Mouse (Mus musculus): ENCODE measurements at regions not wholly inside any gene's neighbourhood (a gene's known extent, or its start where the extent isn't known, plus 50 kb on each side); places are given as distances from the start of the nearest gene placed in this dataset.

DNA sequence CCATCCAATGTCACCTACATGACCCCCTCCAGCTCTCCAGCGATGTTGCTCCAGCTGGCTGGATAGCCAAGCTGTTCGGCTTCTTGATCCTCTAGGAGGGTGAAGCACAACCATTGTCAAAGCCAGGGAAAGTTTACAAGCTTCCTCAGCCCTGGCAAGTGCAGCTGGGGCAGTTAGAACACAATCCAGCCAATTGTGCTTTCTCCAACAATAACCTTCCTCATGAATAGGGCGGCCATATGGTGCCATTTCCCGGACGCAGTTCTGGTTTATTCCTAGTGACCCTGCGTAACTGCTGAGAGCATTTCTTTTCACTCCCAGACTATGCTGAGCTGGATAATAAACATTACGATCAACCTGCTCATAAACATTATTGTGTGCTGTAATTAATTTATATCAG is 233.3 kb upstream of the Sox11 start:
- no peak for DNase-seq (ENCODE audit: low spot score)

DNA sequence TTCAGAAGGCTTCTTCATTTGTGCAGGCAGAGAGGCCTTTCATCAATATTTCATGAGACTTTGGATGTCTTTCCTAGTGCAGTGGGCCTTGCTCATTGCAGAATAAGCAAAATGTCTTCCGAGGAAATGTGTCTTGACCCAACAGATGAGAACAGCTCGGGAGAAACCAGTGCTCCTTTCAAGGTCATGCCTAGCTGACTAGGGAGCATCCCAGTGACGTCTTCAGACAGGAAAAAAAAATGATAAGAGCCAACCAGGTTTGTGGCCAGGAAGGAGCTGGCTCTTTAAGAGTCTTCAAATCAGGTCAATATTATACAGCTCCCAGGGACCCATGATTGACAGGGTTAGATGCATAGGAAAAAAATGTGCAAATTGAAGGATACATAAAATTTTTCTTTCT is 224.9 kb upstream of the Sox11 start:
- H3K4me3 ChIP-seq (ENCODE audit: low read depth, low read length), result no peak overlapping the region
- no peak for DNase-seq (ENCODE audit: low spot score)
- ATAC-seq (ENCODE audit: extremely low read depth, insufficient number of reproducible peaks, low FRiP score, poor library complexity, severe bottlenecking), result no peak
- H3K27me3 ChIP-seq (ENCODE audit: insufficient read depth, low read length), result no peaks in the 10 kb centered on the region
- no peaks in the 10 kb centered on the region for H3K4me1 ChIP-seq (ENCODE audit: insufficient read depth, low read depth, low read length)
- no peaks in the 10 kb centered on the region for H3K36me3 ChIP-seq (replicated peaks)
- TF ChIP-seq GATA1 (IDR thresholded peaks at IDR 0.05; ENCODE audit: borderline replicate concordance, low read length) (no peak), GATA2 (IDR thresholded peaks at IDR 0.05; ENCODE audit: borderline replicate concordance, low read depth, low read length) (no peak), CTCF (IDR thresholded peaks at IDR 0.05; ENCODE audit: low read depth, low read length) (no peak), POLR2AphosphoS5 (IDR thresholded peaks at IDR 0.05; ENCODE audit: insufficient replicate concordance, low read depth, low read length) (no peak), TAL1 (conservative IDR thresholded peaks at IDR 0.05; ENCODE audit: low read depth, low read length) (no peak)
- H3K9me3 ChIP-seq (replicated peaks), result peaks cover 30% of the 10 kb centered on the region

More for the DNA sequence above, 233.3 kb upstream of the Sox11 start:
- no peaks in the 10 kb centered on the region for H3K4me1 ChIP-seq (ENCODE audit: insufficient read depth, low read depth, low read length)
- no peaks in the 10 kb centered on the region for H3K27me3 ChIP-seq (ENCODE audit: insufficient read depth, low read length)
- H3K9me3 ChIP-seq (replicated peaks), result peaks cover 32% of the 10 kb centered on the region
- H3K36me3 ChIP-seq (replicated peaks), result no peaks in the 10 kb centered on the region
- no peak for ATAC-seq (ENCODE audit: extremely low read depth, insufficient number of reproducible peaks, low FRiP score, poor library complexity, severe bottlenecking)
- TF ChIP-seq CTCF (IDR thresholded peaks at IDR 0.05; ENCODE audit: low read depth, low read length) (no peak), GATA1 (IDR thresholded peaks at IDR 0.05; ENCODE audit: borderline replicate concordance, low read length) (no peak), POLR2AphosphoS5 (IDR thresholded peaks at IDR 0.05; ENCODE audit: insufficient replicate concordance, low read depth, low read length) (no peak), GATA2 (IDR thresholded peaks at IDR 0.05; ENCODE audit: borderline replicate concordance, low read depth, low read length) (no peak), TAL1 (conservative IDR thresholded peaks at IDR 0.05; ENCODE audit: low read depth, low read length) (no peak)
- no peak overlapping the region for H3K4me3 ChIP-seq (ENCODE audit: low read depth, low read length)

DNA sequence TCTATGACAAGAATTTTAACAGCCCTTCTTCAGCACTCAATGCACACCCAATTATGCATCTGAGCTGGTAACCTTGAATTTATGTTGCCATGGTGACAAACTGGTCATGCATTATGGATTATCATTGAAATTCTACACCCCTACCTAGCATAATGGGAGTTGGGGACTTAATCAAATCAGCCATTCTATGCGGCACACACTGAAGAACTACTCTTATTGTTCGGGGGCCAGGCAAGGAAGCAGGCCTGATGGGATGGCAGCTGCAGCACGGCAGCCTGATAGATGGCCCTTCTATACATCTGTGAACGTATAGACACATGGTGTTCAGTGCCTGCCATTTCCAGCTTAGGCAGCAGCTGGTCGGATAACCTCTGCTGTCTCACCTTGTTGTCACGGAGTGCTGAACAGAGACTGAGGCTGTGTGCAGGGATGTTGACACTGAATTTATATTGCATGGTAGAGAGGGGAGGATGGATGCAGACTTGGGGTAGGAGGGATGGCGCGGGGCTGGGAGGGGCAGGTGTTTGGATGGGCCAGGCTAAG is 223.7 kb upstream of the Sox11 start:
- TF ChIP-seq GATA1 (IDR thresholded peaks at IDR 0.05; ENCODE audit: borderline replicate concordance, low read length), result no peak
- no peak for TF ChIP-seq TAL1 (conservative IDR thresholded peaks at IDR 0.05; ENCODE audit: low read depth, low read length)
- no peak for TF ChIP-seq POLR2AphosphoS5 (IDR thresholded peaks at IDR 0.05; ENCODE audit: insufficient replicate concordance, low read depth, low read length)
- DNase-seq (ENCODE audit: low spot score) (no peak), ATAC-seq (ENCODE audit: extremely low read depth, insufficient number of reproducible peaks, low FRiP score, poor library complexity, severe bottlenecking) (no peak)
- Histone ChIP-seq H3K4me1 (ENCODE audit: insufficient read depth, low read depth, low read length) (no peaks in the 10 kb centered on the region), H3K36me3 (replicated peaks) (no peaks in the 10 kb centered on the region), H3K27me3 (ENCODE audit: insufficient read depth, low read length) (no peaks in the 10 kb centered on the region), H3K9me3 (replicated peaks) (peaks cover 24% of the 10 kb centered on the region), H3K4me3 (ENCODE audit: low read depth, low read length) (no peak overlapping the region)

DNA sequence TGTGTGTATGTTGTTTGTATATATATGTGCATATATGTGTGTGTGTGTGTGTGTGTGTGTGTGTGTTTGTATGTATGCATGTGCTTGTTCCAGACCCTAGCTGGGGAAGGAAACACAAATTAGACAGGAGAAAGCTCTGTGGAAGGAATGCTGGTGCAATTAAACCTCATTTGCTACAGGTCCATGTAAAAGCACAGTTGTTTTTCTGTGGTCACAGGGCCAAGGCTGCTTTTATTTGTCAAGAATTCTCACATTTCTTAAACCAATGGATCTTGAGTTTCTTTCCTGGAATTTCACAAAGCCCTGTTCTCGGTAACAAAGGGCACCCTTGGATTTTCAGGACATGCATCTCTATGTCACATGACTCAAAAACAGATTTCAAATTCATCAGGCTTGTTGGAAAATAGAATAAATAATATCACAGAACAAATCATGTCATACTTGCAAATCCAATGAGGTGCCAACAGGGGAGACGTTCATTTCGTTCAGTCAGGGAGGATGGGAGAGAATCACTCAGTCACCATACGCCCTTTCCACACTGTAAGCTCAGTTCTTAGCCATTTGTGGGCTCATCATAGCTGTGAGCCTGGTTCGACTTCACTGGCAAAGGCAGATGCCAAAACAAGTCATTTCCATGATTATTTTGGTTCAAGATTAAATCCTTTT is 222.4 kb upstream of the Sox11 start:
- H3K9me3 ChIP-seq (replicated peaks), result peaks cover 27% of the 10 kb centered on the region
- no peaks in the 10 kb centered on the region for H3K4me1 ChIP-seq (ENCODE audit: insufficient read depth, low read depth, low read length)
- ATAC-seq (ENCODE audit: extremely low read depth, insufficient number of reproducible peaks, low FRiP score, poor library complexity, severe bottlenecking), result no peak
- H3K27me3 ChIP-seq (ENCODE audit: insufficient read depth, low read length), result no peaks in the 10 kb centered on the region
- no peak overlapping the region for H3K4me3 ChIP-seq (ENCODE audit: low read depth, low read length)
- H3K36me3 ChIP-seq (replicated peaks), result no peaks in the 10 kb centered on the region
- no peak for DNase-seq (ENCODE audit: low spot score)
- no peak for TF ChIP-seq GATA2 (IDR thresholded peaks at IDR 0.05; ENCODE audit: borderline replicate concordance, low read depth, low read length)
- TF ChIP-seq POLR2AphosphoS5 (IDR thresholded peaks at IDR 0.05; ENCODE audit: insufficient replicate concordance, low read depth, low read length), result no peak
- TF ChIP-seq CTCF (IDR thresholded peaks at IDR 0.05; ENCODE audit: low read depth, low read length), result no peak
- TF ChIP-seq GATA1 (IDR thresholded peaks at IDR 0.05; ENCODE audit: borderline replicate concordance, low read length), result no peak
- TF ChIP-seq TAL1 (conservative IDR thresholded peaks at IDR 0.05; ENCODE audit: low read depth, low read length), result no peak

DNA sequence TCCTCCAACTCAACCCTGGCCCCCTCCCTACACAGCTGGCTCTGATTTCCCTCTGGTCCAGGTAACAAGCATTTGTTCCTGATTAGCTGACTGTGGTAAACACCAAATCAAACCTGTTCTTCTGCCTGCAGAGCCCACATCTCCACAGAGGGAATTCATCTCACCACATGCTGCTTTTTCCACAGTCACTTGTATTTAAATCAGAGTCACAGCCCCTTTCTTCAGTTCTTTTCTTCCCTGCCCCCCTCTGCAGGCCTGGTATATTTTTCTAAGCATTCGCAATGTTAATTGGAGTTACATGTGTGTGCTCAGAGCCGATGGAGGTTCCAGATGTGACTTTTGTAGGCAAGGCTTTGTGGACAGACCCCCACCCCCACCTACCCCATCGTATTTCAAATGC is 221.5 kb upstream of the Sox11 start:
- Histone ChIP-seq H3K9me3 (replicated peaks) (peaks cover 27% of the 10 kb centered on the region), H3K4me1 (ENCODE audit: insufficient read depth, low read depth, low read length) (no peaks in the 10 kb centered on the region), H3K27me3 (ENCODE audit: insufficient read depth, low read length) (no peaks in the 10 kb centered on the region), H3K4me3 (ENCODE audit: low read depth, low read length) (no peak overlapping the region), H3K36me3 (replicated peaks) (no peaks in the 10 kb centered on the region)
- DNase-seq (ENCODE audit: low spot score), result no peak
- ATAC-seq (ENCODE audit: extremely low read depth, insufficient number of reproducible peaks, low FRiP score, poor library complexity, severe bottlenecking), result no peak
- TF ChIP-seq TAL1 (conservative IDR thresholded peaks at IDR 0.05; ENCODE audit: low read depth, low read length) (no peak), GATA1 (IDR thresholded peaks at IDR 0.05; ENCODE audit: borderline replicate concordance, low read length) (no peak), CTCF (IDR thresholded peaks at IDR 0.05; ENCODE audit: low read depth, low read length) (no peak), POLR2AphosphoS5 (IDR thresholded peaks at IDR 0.05; ENCODE audit: insufficient replicate concordance, low read depth, low read length) (no peak), GATA2 (IDR thresholded peaks at IDR 0.05; ENCODE audit: borderline replicate concordance, low read depth, low read length) (no peak)

DNA sequence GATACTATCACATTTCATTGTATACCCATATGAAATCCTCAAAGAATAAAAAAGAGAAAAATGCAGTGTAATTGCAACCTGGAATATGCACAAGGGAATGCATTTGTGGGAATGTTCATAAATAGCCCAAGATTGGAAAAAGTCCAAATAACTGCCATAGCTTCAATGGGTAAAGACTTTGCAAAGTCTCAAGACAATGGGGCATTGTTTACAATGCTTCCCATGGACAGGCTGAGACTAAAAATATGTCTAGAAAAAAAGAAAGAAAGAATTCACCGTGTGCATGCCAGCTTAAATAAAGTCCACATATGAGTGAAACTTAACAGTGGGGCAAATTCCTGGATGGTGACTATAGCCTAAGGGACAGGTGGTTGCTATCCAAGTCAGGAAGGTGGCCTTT is 210.4 kb upstream of the Sox11 start:
- DNase-seq (ENCODE audit: low spot score) (no peak), ATAC-seq (ENCODE audit: extremely low read depth, insufficient number of reproducible peaks, low FRiP score, poor library complexity, severe bottlenecking) (no peak)
- H3K36me3 ChIP-seq (replicated peaks), result no peaks in the 10 kb centered on the region
- peaks cover 30% of the 10 kb centered on the region for H3K9me3 ChIP-seq (replicated peaks)
- no peak overlapping the region for H3K4me3 ChIP-seq (ENCODE audit: low read depth, low read length)
- no peak for TF ChIP-seq POLR2AphosphoS5 (IDR thresholded peaks at IDR 0.05; ENCODE audit: insufficient replicate concordance, low read depth, low read length)
- TF ChIP-seq GATA1 (IDR thresholded peaks at IDR 0.05; ENCODE audit: borderline replicate concordance, low read length), result no peak
- no peak for TF ChIP-seq CTCF (IDR thresholded peaks at IDR 0.05; ENCODE audit: low read depth, low read length)
- no peak for TF ChIP-seq GATA2 (IDR thresholded peaks at IDR 0.05; ENCODE audit: borderline replicate concordance, low read depth, low read length)
- TF ChIP-seq TAL1 (conservative IDR thresholded peaks at IDR 0.05; ENCODE audit: low read depth, low read length), result no peak
- H3K27me3 ChIP-seq (ENCODE audit: insufficient read depth, low read length), result no peaks in the 10 kb centered on the region
- no peaks in the 10 kb centered on the region for H3K4me1 ChIP-seq (ENCODE audit: insufficient read depth, low read depth, low read length)

Measured in G1E (cell line).